Mouse (Mus musculus): ENCODE data around the gene Abcb11. TPM values are rescaled to one million over a fixed set of nuclear protein-coding genes. Genes with fewer than 3 reads are reported as not detected.
"Not testable (repeated sequence)": the region's sequence is repeated elsewhere in the genome, so short reads cannot be mapped to it uniquely, and the experiment has no call there.

The Abcb11 gene
- polyA plus RNA-seq, 1 experiment from 2014 or later: 0.96 TPM

- no peaks in the 10 kb centered on the region for H3K4me1 ChIP-seq (replicated peaks; ENCODE audit: control insufficient read depth, insufficient read depth)
- H3K27me3 ChIP-seq (ENCODE audit: control insufficient read depth, insufficient read depth, low read length): no peaks in the 10 kb centered on the region
- H3K36me3 ChIP-seq (ENCODE audit: control insufficient read depth, insufficient read depth, low read length): no peaks in the 10 kb centered on the region
- H3K4me2 ChIP-seq (replicated peaks; ENCODE audit: low read depth): no peak overlapping the region
- ATAC-seq (ENCODE audit: low FRiP score, low TSS enrichment) (no peak), DNase-seq (ENCODE audit: low spot score) (no peak)
- H3K9ac ChIP-seq (ENCODE audit: low read length): no peak overlapping the region
- TF ChIP-seq EP300 (optimal IDR thresholded peaks at IDR 0.05) (no peak), CTCF (IDR thresholded peaks at IDR 0.05; ENCODE audit: low read depth) (no peak)
- H3K4me3 ChIP-seq (ENCODE audit: low read depth, low read length): no peak overlapping the region
- no peak overlapping the region for H3K27ac ChIP-seq (replicated peaks)
- WGBS: 81% methylated on average over 5 of the region's 5 CpGs
- H3K9me3 ChIP-seq (ENCODE audit: control insufficient read depth, low read length): no peaks in the 10 kb centered on the region
These were observed 13.8 kb downstream of the Abcb11 start for GRCm38 (mm10) chr2:69328509-69329163.

- Histone ChIP-seq H3K27ac (replicated peaks) (no peak overlapping the region), H3K4me3 (ENCODE audit: low read depth, low read length) (no peak overlapping the region), H3K36me3 (ENCODE audit: control insufficient read depth, insufficient read depth, low read length) (no peaks in the 10 kb centered on the region), H3K4me1 (replicated peaks; ENCODE audit: control insufficient read depth, insufficient read depth) (no peaks in the 10 kb centered on the region), H3K9ac (ENCODE audit: low read length) (no peak overlapping the region), H3K4me2 (replicated peaks; ENCODE audit: low read depth) (no peak overlapping the region), H3K27me3 (ENCODE audit: control insufficient read depth, insufficient read depth, low read length) (no peaks in the 10 kb centered on the region), H3K9me3 (ENCODE audit: control insufficient read depth, low read length) (no peaks in the 10 kb centered on the region)
- ATAC-seq (ENCODE audit: low FRiP score, low TSS enrichment) (peak; percentile 45; the same call in 1 of the 2 replicates), DNase-seq (ENCODE audit: low spot score) (no peak)
- WGBS: 45% methylated on average over 5 of the region's 5 CpGs
- TF ChIP-seq CTCF (IDR thresholded peaks at IDR 0.05; ENCODE audit: low read depth) (no peak), EP300 (optimal IDR thresholded peaks at IDR 0.05) (no peak)
These were observed 17.3 kb downstream of the Abcb11 start for GRCm38 (mm10) chr2:69324881-69325660.

- TF ChIP-seq CTCF (IDR thresholded peaks at IDR 0.05; ENCODE audit: low read depth) (no peak), EP300 (optimal IDR thresholded peaks at IDR 0.05) (no peak)
- Histone ChIP-seq H3K36me3 (ENCODE audit: control insufficient read depth, insufficient read depth, low read length) (no peaks in the 10 kb centered on the region), H3K9ac (ENCODE audit: low read length) (no peak overlapping the region), H3K4me1 (replicated peaks; ENCODE audit: control insufficient read depth, insufficient read depth) (no peaks in the 10 kb centered on the region), H3K27me3 (ENCODE audit: control insufficient read depth, insufficient read depth, low read length) (no peaks in the 10 kb centered on the region), H3K4me2 (replicated peaks; ENCODE audit: low read depth) (no peak overlapping the region), H3K9me3 (ENCODE audit: control insufficient read depth, low read length) (no peaks in the 10 kb centered on the region), H3K4me3 (ENCODE audit: low read depth, low read length) (no peak overlapping the region), H3K27ac (replicated peaks) (no peak overlapping the region)
- 64% methylated on average over 4 of the region's 4 CpGs for WGBS
- DNase-seq (ENCODE audit: low spot score) (peak; percentile 28), ATAC-seq (ENCODE audit: low FRiP score, low TSS enrichment) (peak; percentile 92)
These were observed 19.4 kb downstream of the Abcb11 start for GRCm38 (mm10) chr2:69323018-69323417.

GRCm38 (mm10) chr2:69321457-69321856, 21.0 kb downstream of the Abcb11 start:
- H3K9ac ChIP-seq (ENCODE audit: low read length): no peak overlapping the region
- H3K27me3 ChIP-seq (ENCODE audit: control insufficient read depth, insufficient read depth, low read length): no peaks in the 10 kb centered on the region
- H3K9me3 ChIP-seq (ENCODE audit: control insufficient read depth, low read length): no peaks in the 10 kb centered on the region
- no peaks in the 10 kb centered on the region for H3K36me3 ChIP-seq (ENCODE audit: control insufficient read depth, insufficient read depth, low read length)
- WGBS: 38% methylated on average over 5 of the region's 5 CpGs
- no peak for DNase-seq (ENCODE audit: low spot score)
- H3K4me3 ChIP-seq (ENCODE audit: low read depth, low read length): no peak overlapping the region
- H3K4me1 ChIP-seq (replicated peaks; ENCODE audit: control insufficient read depth, insufficient read depth): no peaks in the 10 kb centered on the region
- H3K4me2 ChIP-seq (replicated peaks; ENCODE audit: low read depth): no peak overlapping the region
- peak; percentile 89 for ATAC-seq (ENCODE audit: low FRiP score, low TSS enrichment)
- TF ChIP-seq CTCF (IDR thresholded peaks at IDR 0.05; ENCODE audit: low read depth) (no peak), EP300 (optimal IDR thresholded peaks at IDR 0.05) (no peak)
- no peak overlapping the region for H3K27ac ChIP-seq (replicated peaks)

- no peak overlapping the region for H3K9ac ChIP-seq (ENCODE audit: low read length)
- ATAC-seq (ENCODE audit: low FRiP score, low TSS enrichment): no peak
- 92% methylated on average over 4 of the region's 4 CpGs for WGBS
These were observed 31.1 kb downstream of the Abcb11 start for GRCm38 (mm10) chr2:69311337-69311736.

GRCm38 (mm10) chr2:69308136-69308535, 34.3 kb downstream of the Abcb11 start:
- H3K4me1 ChIP-seq (replicated peaks; ENCODE audit: control insufficient read depth, insufficient read depth): no peaks in the 10 kb centered on the region
- H3K4me2 ChIP-seq (replicated peaks; ENCODE audit: low read depth): no peak overlapping the region
- DNase-seq (ENCODE audit: low spot score) (no peak), ATAC-seq (ENCODE audit: low FRiP score, low TSS enrichment) (no peak)
- no peaks in the 10 kb centered on the region for H3K36me3 ChIP-seq (ENCODE audit: control insufficient read depth, insufficient read depth, low read length)
- H3K27me3 ChIP-seq (ENCODE audit: control insufficient read depth, insufficient read depth, low read length): no peaks in the 10 kb centered on the region
- no peaks in the 10 kb centered on the region for H3K9me3 ChIP-seq (ENCODE audit: control insufficient read depth, low read length)
- H3K27ac ChIP-seq (replicated peaks): no peak overlapping the region
- TF ChIP-seq CTCF (IDR thresholded peaks at IDR 0.05; ENCODE audit: low read depth): no peak
- no peak for TF ChIP-seq EP300 (optimal IDR thresholded peaks at IDR 0.05)
- 78% methylated on average over 6 of the region's 6 CpGs for WGBS
- H3K4me3 ChIP-seq (ENCODE audit: low read depth, low read length): no peak overlapping the region
- H3K9ac ChIP-seq (ENCODE audit: low read length): no peak overlapping the region

More at GRCm38 (mm10) chr2:69311337-69311736, 31.1 kb downstream of the Abcb11 start:
- H3K4me3 ChIP-seq (ENCODE audit: low read depth, low read length): no peak overlapping the region
- no peaks in the 10 kb centered on the region for H3K9me3 ChIP-seq (ENCODE audit: control insufficient read depth, low read length)
- H3K36me3 ChIP-seq (ENCODE audit: control insufficient read depth, insufficient read depth, low read length): no peaks in the 10 kb centered on the region
- no peak overlapping the region for H3K27ac ChIP-seq (replicated peaks)
- DNase-seq (ENCODE audit: low spot score): no peak
- no peaks in the 10 kb centered on the region for H3K4me1 ChIP-seq (replicated peaks; ENCODE audit: control insufficient read depth, insufficient read depth)
- H3K27me3 ChIP-seq (ENCODE audit: control insufficient read depth, insufficient read depth, low read length): no peaks in the 10 kb centered on the region
- TF ChIP-seq CTCF (IDR thresholded peaks at IDR 0.05; ENCODE audit: low read depth) (no peak), EP300 (optimal IDR thresholded peaks at IDR 0.05) (no peak)
- H3K4me2 ChIP-seq (replicated peaks; ENCODE audit: low read depth): no peak overlapping the region

- H3K4me1 ChIP-seq (replicated peaks; ENCODE audit: control insufficient read depth, insufficient read depth); H3K9me3 ChIP-seq (ENCODE audit: control insufficient read depth, low read length); DNase-seq (ENCODE audit: low spot score); ATAC-seq (ENCODE audit: low FRiP score, low TSS enrichment); H3K4me2 ChIP-seq (replicated peaks; ENCODE audit: low read depth); H3K9ac ChIP-seq (ENCODE audit: low read length); H3K4me3 ChIP-seq (ENCODE audit: low read depth, low read length); H3K36me3 ChIP-seq (ENCODE audit: control insufficient read depth, insufficient read depth, low read length); H3K27ac ChIP-seq (replicated peaks); H3K27me3 ChIP-seq (ENCODE audit: control insufficient read depth, insufficient read depth, low read length): not testable (repeated sequence)
- WGBS: 86% methylated on average over 5 of the region's 6 CpGs
These were observed 41.8 kb downstream of the Abcb11 start for GRCm38 (mm10) chr2:69300568-69300967.

Data from stomach, postnatal 0 days (tissue).